Mouse (Mus musculus): ENCODE results near the gene Atp9a.

- no peak for TF ChIP-seq CTCF (IDR thresholded peaks at IDR 0.05; ENCODE audit: borderline replicate concordance, control insufficient read depth, extremely low read depth, insufficient read depth, low read length, poor library complexity)
- TF ChIP-seq POLR2A (IDR thresholded peaks at IDR 0.05; ENCODE audit: control insufficient read depth, extremely low read depth, insufficient read depth, low read length, poor library complexity) = no peak
These were observed 1.7 kb downstream of the Atp9a start for GRCm38 (mm10) chr2:168740496-168740895.

All from thymus, adult 2 months (tissue).